Mouse (Mus musculus) cerebellum, adult 2 months (tissue): ENCODE measurements at regions not wholly inside any gene's neighbourhood (a gene's known extent, or its start where the extent isn't known, plus 50 kb on each side); places are given as distances from the start of the nearest gene placed in this dataset.

Source experiments
- CTCF ChIP-seq: fragments of 200-500 bp; IDR thresholded peaks from 2 replicates; pipeline ENCODE4 v1.5.1; 2011; ENCODE audit warnings: low read depth, mild to moderate bottlenecking, control low read depth, low read length, moderate library complexity, borderline replicate concordance; ENCODE audit not compliant: insufficient read depth
- POLR2A ChIP-seq: fragments of 200-500 bp; IDR thresholded peaks from 2 replicates; pipeline ENCODE4 v1.6.1; 2011; ENCODE audit warnings: low read length, control low read depth, borderline replicate concordance; ENCODE audit not compliant: insufficient read depth

GRCm38 (mm10) chr8:95991826-95992463, 103.6 kb upstream of the Got2 start:
- TF ChIP-seq CTCF (no peak), POLR2A (no peak)
